Mouse (Mus musculus) stomach, postnatal 0 days (tissue): ENCODE measurements at regions not wholly inside any gene's neighbourhood (a gene's known extent, or its start where the extent isn't known, plus 50 kb on each side); places are given as distances from the start of the nearest gene placed in this dataset.

ENCODE experiments used
- ATAC-seq: fragments of 200-750 bp; cut with Nextera tagmentation; 2 replicates; pipeline ENCODE4 v1.8.0; 2017; ENCODE audit not compliant: low FRiP score, low TSS enrichment
- DNase-seq: peaks from one replicate; pipeline ENCODE4 v3.0.0-alpha.2; 2016; ENCODE audit warnings: low spot score
- H3K27ac ChIP-seq: fragments of 300-500 bp; sonication (generic); replicated peaks from 2 replicates; pipeline ENCODE4 v1.5.1; 2014; ENCODE audit warnings: mild to moderate bottlenecking, control low read depth
- H3K27me3 ChIP-seq: fragments of 300-500 bp; sonication (generic); 2 replicates; pipeline ENCODE4 v1.6.1; 2014; ENCODE audit warnings: low read length; ENCODE audit not compliant: control insufficient read depth, insufficient read depth
- H3K36me3 ChIP-seq: fragments of 300-500 bp; sonication (generic); 2 replicates; pipeline ENCODE4 v1.6.1; 2014; ENCODE audit warnings: low read length, mixed read lengths; ENCODE audit not compliant: control insufficient read depth, insufficient read depth
- H3K4me1 ChIP-seq: fragments of 300-500 bp; sonication (generic); replicated peaks from 2 replicates; pipeline ENCODE4 v1.6.1; 2014; ENCODE audit warnings: antibody characterized with exemption; ENCODE audit not compliant: control insufficient read depth, insufficient read depth
- H3K4me2 ChIP-seq: fragments of 300-500 bp; sonication (generic); replicated peaks from 2 replicates; pipeline ENCODE4 v1.6.1; 2014; ENCODE audit warnings: low read depth, mild to moderate bottlenecking, control low read depth, moderate library complexity
- H3K4me3 ChIP-seq: fragments of 300-500 bp; sonication (generic); 2 replicates; pipeline ENCODE4 v1.5.1; 2014; ENCODE audit warnings: low read depth, low read length, control low read depth
- H3K9ac ChIP-seq: fragments of 300-500 bp; sonication (generic); 2 replicates; pipeline ENCODE4 v1.6.1; 2014; ENCODE audit warnings: mild to moderate bottlenecking, low read length, control low read depth, mixed read lengths
- H3K9me3 ChIP-seq: fragments of 300-500 bp; sonication (generic); 2 replicates; pipeline ENCODE4 v1.6.1; 2016; ENCODE audit warnings: low read length; ENCODE audit not compliant: control insufficient read depth
- CTCF ChIP-seq: IDR thresholded peaks from 2 replicates; pipeline ENCODE4 v1.5.1; 2016; ENCODE audit warnings: antibody characterized with exemption, low read depth, mild to moderate bottlenecking, moderate library complexity
- EP300 ChIP-seq: optimal IDR thresholded peaks from 2 replicates; pipeline ENCODE3; 2016; ENCODE audit warnings: antibody characterized with exemption
- WGBS: fragments of 180-500 bp; shearing (Covaris S2); extraction: QIAGEN DNeasy Blood & Tissue Kit; methylation state at CpG from one replicate; pipeline ENCODE4 v1.1.7; 2014; 5-methylcytosine and 5-hydroxymethylcytosine counted together

GRCm38 (mm10) chr5:82969315-82969714, 385.7 kb downstream of the Tecrl start:
- H3K9me3 ChIP-seq: no peaks in the 10 kb centered on the region
- ATAC-seq (no peak), DNase-seq (no peak)
- no peak for TF ChIP-seq EP300
- TF ChIP-seq CTCF: no peak
- H3K36me3 ChIP-seq: no peaks in the 10 kb centered on the region
- no peaks in the 10 kb centered on the region for H3K4me1 ChIP-seq
- H3K27ac ChIP-seq: no peak overlapping the region
- no peak overlapping the region for H3K9ac ChIP-seq
- no peak overlapping the region for H3K4me3 ChIP-seq
- H3K4me2 ChIP-seq: no peak overlapping the region
- no peaks in the 10 kb centered on the region for H3K27me3 ChIP-seq
- WGBS: 59% methylated on average over 2 of the region's 2 CpGs

- 52% methylated on average over 3 of the region's 3 CpGs for WGBS
Measured at GRCm38 (mm10) chr5:82966824-82967223, 388.2 kb downstream of the Tecrl start.

GRCm38 (mm10) chr5:82966180-82966579, 388.8 kb downstream of the Tecrl start:
- no peak overlapping the region for H3K27ac ChIP-seq
- ATAC-seq (no peak), DNase-seq (no peak)
- no peaks in the 10 kb centered on the region for H3K36me3 ChIP-seq
- no peaks in the 10 kb centered on the region for H3K27me3 ChIP-seq
- H3K9me3 ChIP-seq: no peaks in the 10 kb centered on the region
- no peak for TF ChIP-seq CTCF
- no peak for TF ChIP-seq EP300
- WGBS: 45% methylated on average over 5 of the region's 5 CpGs
- no peak overlapping the region for H3K9ac ChIP-seq
- H3K4me1 ChIP-seq: no peaks in the 10 kb centered on the region
- no peak overlapping the region for H3K4me2 ChIP-seq
- H3K4me3 ChIP-seq: no peak overlapping the region

More at GRCm38 (mm10) chr5:82966824-82967223, 388.2 kb downstream of the Tecrl start:
- Histone ChIP-seq H3K27me3 (no peaks in the 10 kb centered on the region), H3K9me3 (no peaks in the 10 kb centered on the region), H3K27ac (no peak overlapping the region), H3K36me3 (no peaks in the 10 kb centered on the region), H3K4me3 (no peak overlapping the region), H3K4me1 (no peaks in the 10 kb centered on the region), H3K4me2 (no peak overlapping the region), H3K9ac (no peak overlapping the region)
- ATAC-seq (no peak), DNase-seq (no peak)
- TF ChIP-seq CTCF (no peak), EP300 (no peak)

GRCm38 (mm10) chr5:82964513-82964912, 390.5 kb downstream of the Tecrl start:
- Histone ChIP-seq H3K27me3 (no peaks in the 10 kb centered on the region), H3K27ac (no peak overlapping the region)
- WGBS: 65% methylated on average over 3 of the region's 3 CpGs

GRCm38 (mm10) chr5:82956012-82956411, 399.0 kb downstream of the Tecrl start:
- Histone ChIP-seq H3K4me3 (no peak overlapping the region), H3K9me3 (no peaks in the 10 kb centered on the region), H3K4me2 (no peak overlapping the region), H3K9ac (no peak overlapping the region), H3K27ac (no peak overlapping the region), H3K36me3 (no peaks in the 10 kb centered on the region), H3K27me3 (no peaks in the 10 kb centered on the region), H3K4me1 (no peaks in the 10 kb centered on the region)
- DNase-seq (no peak), ATAC-seq (no peak)
- WGBS: 77% methylated on average over 3 of the region's 3 CpGs
- TF ChIP-seq CTCF (no peak), EP300 (no peak)

More at GRCm38 (mm10) chr5:82964513-82964912, 390.5 kb downstream of the Tecrl start:
- TF ChIP-seq CTCF: no peak
- TF ChIP-seq EP300: no peak
- Histone ChIP-seq H3K9ac (no peak overlapping the region), H3K36me3 (no peaks in the 10 kb centered on the region), H3K4me3 (no peak overlapping the region), H3K9me3 (no peaks in the 10 kb centered on the region), H3K4me2 (no peak overlapping the region), H3K4me1 (no peaks in the 10 kb centered on the region)
- no peak for DNase-seq
- no peak for ATAC-seq

- TF ChIP-seq EP300 (no peak), CTCF (no peak)
- WGBS: 67% methylated on average over 1 of the region's 1 CpGs
- Histone ChIP-seq H3K9ac (no peak overlapping the region), H3K27me3 (no peaks in the 10 kb centered on the region), H3K4me1 (no peaks in the 10 kb centered on the region), H3K4me2 (no peak overlapping the region), H3K4me3 (no peak overlapping the region), H3K36me3 (no peaks in the 10 kb centered on the region), H3K27ac (no peak overlapping the region), H3K9me3 (no peaks in the 10 kb centered on the region)
- DNase-seq: no peak
- no peak for ATAC-seq
Measured at GRCm38 (mm10) chr5:82947060-82947459, 407.9 kb downstream of the Tecrl start.
